Mouse (Mus musculus): ENCODE data around the gene Agrp. TPM values are rescaled to one million over a fixed set of nuclear protein-coding genes. Genes with fewer than 3 reads are reported as not detected.
A peak's percentile ranks its signal among the peaks of the same experiment; 100 is the strongest.

Gene Agrp
- 0.47 TPM for polyA plus RNA-seq (2012; fragmentation: generic; extraction: Trizol)

DNA sequence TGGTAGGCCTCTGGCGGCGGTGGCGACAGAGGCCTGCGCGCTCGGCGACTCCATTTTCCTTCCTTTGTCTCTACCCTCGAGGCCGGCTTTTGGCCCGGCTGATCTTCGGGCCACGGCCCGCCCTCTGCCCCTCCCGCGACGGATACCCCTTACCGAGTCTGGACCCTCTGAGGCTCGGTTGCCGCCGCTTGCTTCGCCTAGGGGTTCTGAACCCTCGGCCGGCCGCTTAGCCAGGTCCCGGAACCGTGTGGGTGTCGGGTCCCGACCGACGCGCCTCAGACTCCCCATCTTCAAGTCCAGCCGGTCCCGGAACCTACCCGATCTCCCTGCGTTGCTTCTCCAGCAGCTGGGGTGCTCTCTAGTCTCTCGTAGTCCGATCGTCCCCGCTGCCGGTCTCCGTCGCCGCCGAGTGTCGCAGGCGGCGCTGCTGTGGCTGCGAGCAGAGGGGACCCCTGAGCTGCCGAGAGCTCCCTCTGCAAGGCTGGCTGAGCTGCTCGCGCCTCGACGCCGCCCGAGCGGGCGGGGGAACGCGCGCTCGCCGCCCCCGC is at the start of gene Agrp:
Gene Agrp (minus strand): TSS at position 431 of the 548 bp plus-strand sequence.
- Histone ChIP-seq H3ac (ENCODE audit: control insufficient read depth, insufficient read length) (peak within 1 kb of the TSS; percentile 94), H3K4me2 (ENCODE audit: low read depth) (peak within 1 kb of the TSS; percentile 75), H3K27me3 (ENCODE audit: control insufficient read depth, insufficient read depth, insufficient read length) (no peaks in the 10 kb centered on the region), H3K79me2 (ENCODE audit: control insufficient read depth, insufficient read depth) (peaks cover 47% of the 10 kb centered on the region), H3K36me3 (ENCODE audit: control insufficient read depth, insufficient read depth) (no peaks in the 10 kb centered on the region), H3K4me3 (peak within 1 kb of the TSS; percentile 63)
- TF ChIP-seq USF1 (IDR thresholded peaks at IDR 0.05; ENCODE audit: low read depth) (no peak), POLR2AphosphoS2 (IDR thresholded peaks at IDR 0.05; ENCODE audit: insufficient read length, low read depth) (peak; percentile 46), MYOD1 (IDR thresholded peaks at IDR 0.05; ENCODE audit: control insufficient read depth in 1 of 3, insufficient read length in 2 of 3, low read depth in 2 of 3) (peak in 1 of 3 experiments; percentile 4), MYOG (IDR thresholded peaks at IDR 0.05; ENCODE audit: control insufficient read depth in 1 of 3, insufficient read depth in 1 of 3, insufficient read length in 2 of 3, low read depth in 2 of 3) (peak in 1 of 3 experiments; percentile 26), POLR2A (IDR thresholded peaks at IDR 0.05; ENCODE audit: insufficient read length, low read depth) (peak; percentile 68), SRF (IDR thresholded peaks at IDR 0.05; ENCODE audit: control insufficient read depth, insufficient read length, low read depth) (no peak)

DNA sequence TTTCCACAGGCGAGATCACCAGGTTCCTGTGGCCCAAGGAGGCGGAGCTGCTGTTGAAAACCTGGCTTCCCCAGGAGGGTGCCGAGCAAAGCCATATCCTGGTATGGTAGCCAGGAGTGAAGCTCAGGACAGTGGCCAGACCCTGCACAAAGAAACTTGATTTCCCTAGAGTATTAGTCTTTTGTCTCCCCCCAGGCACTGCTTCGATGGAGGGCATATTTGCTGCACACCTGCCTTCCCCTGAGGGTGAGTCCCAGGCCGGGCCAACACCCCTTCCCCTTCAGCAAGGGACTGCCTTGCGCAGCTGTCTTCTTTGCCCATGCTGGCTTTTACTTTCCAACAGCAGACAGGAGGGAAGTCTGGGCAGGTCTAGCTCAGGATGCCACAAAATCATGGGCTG is 49.4 kb upstream of the Agrp start:
- no peak overlapping the region for H3K4me2 ChIP-seq (ENCODE audit: low read depth)
- H3K79me2 ChIP-seq (ENCODE audit: control insufficient read depth, insufficient read depth) = no peaks in the 10 kb centered on the region
- peaks cover 7% of the 10 kb centered on the region for H3K36me3 ChIP-seq (ENCODE audit: control insufficient read depth, insufficient read depth)
- H3ac ChIP-seq (ENCODE audit: control insufficient read depth, insufficient read length) = no peak overlapping the region
- TF ChIP-seq USF1 (IDR thresholded peaks at IDR 0.05; ENCODE audit: low read depth) = no peak
- no peak for TF ChIP-seq MYOG (IDR thresholded peaks at IDR 0.05; ENCODE audit: control insufficient read depth in 1 of 3, insufficient read depth in 1 of 3, insufficient read length in 2 of 3, low read depth in 2 of 3)
- no peak for TF ChIP-seq E2F4 (IDR thresholded peaks at IDR 0.05; ENCODE audit: insufficient read depth)
- no peak for TF ChIP-seq TCF3 (IDR thresholded peaks at IDR 0.05; ENCODE audit: insufficient read length, low read depth)
- no peak for TF ChIP-seq REST (IDR thresholded peaks at IDR 0.05; ENCODE audit: insufficient read depth, insufficient read length)
- TF ChIP-seq POLR2A (IDR thresholded peaks at IDR 0.05; ENCODE audit: insufficient read length, low read depth) = no peak
- no peak for TF ChIP-seq TCF12 (IDR thresholded peaks at IDR 0.05; ENCODE audit: insufficient read depth, poor library complexity, severe bottlenecking)
- no peak for TF ChIP-seq MYOD1 (IDR thresholded peaks at IDR 0.05; ENCODE audit: control insufficient read depth in 1 of 3, insufficient read length in 2 of 3, low read depth in 2 of 3)
- no peak for TF ChIP-seq SRF (IDR thresholded peaks at IDR 0.05; ENCODE audit: control insufficient read depth, insufficient read length, low read depth)
- TF ChIP-seq POLR2AphosphoS2 (IDR thresholded peaks at IDR 0.05; ENCODE audit: insufficient read length, low read depth) = no peak
- TF ChIP-seq MAX (IDR thresholded peaks at IDR 0.05; ENCODE audit: low read depth) = no peak
- TF ChIP-seq CEBPB (IDR thresholded peaks at IDR 0.05; ENCODE audit: insufficient read depth, poor library complexity, severe bottlenecking) = no peak
- no peak overlapping the region for H3K4me3 ChIP-seq
- H3K27me3 ChIP-seq (ENCODE audit: control insufficient read depth, insufficient read depth, insufficient read length) = no peaks in the 10 kb centered on the region

GRCm38 (mm10) chr8:105685796-105686308 is 48.7 kb upstream of the Agrp start, which contains the start of gene Carmil2:
Gene Carmil2 (plus strand): TSS chr8:105686274.
- no peak within 1 kb of the TSS for H3K4me3 ChIP-seq
- peaks cover 10% of the 10 kb centered on the region for H3K36me3 ChIP-seq (ENCODE audit: control insufficient read depth, insufficient read depth)
- H3ac ChIP-seq (ENCODE audit: control insufficient read depth, insufficient read length) = no peak within 1 kb of the TSS
- H3K4me2 ChIP-seq (ENCODE audit: low read depth) = no peak within 1 kb of the TSS
- H3K79me2 ChIP-seq (ENCODE audit: control insufficient read depth, insufficient read depth) = no peaks in the 10 kb centered on the region
- H3K27me3 ChIP-seq (ENCODE audit: control insufficient read depth, insufficient read depth, insufficient read length) = no peaks in the 10 kb centered on the region
- TF ChIP-seq MAX (IDR thresholded peaks at IDR 0.05; ENCODE audit: low read depth) = no peak

- Histone ChIP-seq H3K79me2 (ENCODE audit: control insufficient read depth, insufficient read depth) (no peaks in the 10 kb centered on the region), H3ac (ENCODE audit: control insufficient read depth, insufficient read length) (no peak overlapping the region), H3K27me3 (ENCODE audit: control insufficient read depth, insufficient read depth, insufficient read length) (no peaks in the 10 kb centered on the region), H3K36me3 (ENCODE audit: control insufficient read depth, insufficient read depth) (peaks cover 16% of the 10 kb centered on the region), H3K4me3 (no peak overlapping the region), H3K4me2 (ENCODE audit: low read depth) (no peak overlapping the region)
- no peak for TF ChIP-seq TCF3 (IDR thresholded peaks at IDR 0.05; ENCODE audit: insufficient read length, low read depth)
- TF ChIP-seq MAX (IDR thresholded peaks at IDR 0.05; ENCODE audit: low read depth) = no peak
- TF ChIP-seq SRF (IDR thresholded peaks at IDR 0.05; ENCODE audit: control insufficient read depth, insufficient read length, low read depth) = no peak
- no peak for TF ChIP-seq USF1 (IDR thresholded peaks at IDR 0.05; ENCODE audit: low read depth)
- TF ChIP-seq MYOG (IDR thresholded peaks at IDR 0.05; ENCODE audit: control insufficient read depth in 1 of 3, insufficient read depth in 1 of 3, insufficient read length in 2 of 3, low read depth in 2 of 3) = no peak
- TF ChIP-seq CEBPB (IDR thresholded peaks at IDR 0.05; ENCODE audit: insufficient read depth, poor library complexity, severe bottlenecking) = no peak
- no peak for TF ChIP-seq MYOD1 (IDR thresholded peaks at IDR 0.05; ENCODE audit: control insufficient read depth in 1 of 3, insufficient read length in 2 of 3, low read depth in 2 of 3)
- TF ChIP-seq REST (IDR thresholded peaks at IDR 0.05; ENCODE audit: insufficient read depth, insufficient read length) = no peak
- no peak for TF ChIP-seq TCF12 (IDR thresholded peaks at IDR 0.05; ENCODE audit: insufficient read depth, poor library complexity, severe bottlenecking)
- no peak for TF ChIP-seq E2F4 (IDR thresholded peaks at IDR 0.05; ENCODE audit: insufficient read depth)
- TF ChIP-seq POLR2AphosphoS2 (IDR thresholded peaks at IDR 0.05; ENCODE audit: insufficient read length, low read depth) = no peak
- TF ChIP-seq POLR2A (IDR thresholded peaks at IDR 0.05; ENCODE audit: insufficient read length, low read depth) = no peak
These were observed 48.1 kb upstream of the Agrp start for GRCm38 (mm10) chr8:105685325-105685724.

- Histone ChIP-seq H3K4me2 (ENCODE audit: low read depth) (no peak overlapping the region), H3K36me3 (ENCODE audit: control insufficient read depth, insufficient read depth) (peaks cover 37% of the 10 kb centered on the region), H3K27me3 (ENCODE audit: control insufficient read depth, insufficient read depth, insufficient read length) (no peaks in the 10 kb centered on the region), H3K79me2 (ENCODE audit: control insufficient read depth, insufficient read depth) (no peaks in the 10 kb centered on the region), H3K4me3 (no peak overlapping the region), H3ac (ENCODE audit: control insufficient read depth, insufficient read length) (no peak overlapping the region)
- TF ChIP-seq CEBPB (IDR thresholded peaks at IDR 0.05; ENCODE audit: insufficient read depth, poor library complexity, severe bottlenecking) (no peak), MYOD1 (IDR thresholded peaks at IDR 0.05; ENCODE audit: control insufficient read depth in 1 of 3, insufficient read length in 2 of 3, low read depth in 2 of 3) (no peak), TCF12 (IDR thresholded peaks at IDR 0.05; ENCODE audit: insufficient read depth, poor library complexity, severe bottlenecking) (no peak), USF1 (IDR thresholded peaks at IDR 0.05; ENCODE audit: low read depth) (no peak), POLR2AphosphoS2 (IDR thresholded peaks at IDR 0.05; ENCODE audit: insufficient read length, low read depth) (no peak), SRF (IDR thresholded peaks at IDR 0.05; ENCODE audit: control insufficient read depth, insufficient read length, low read depth) (no peak), TCF3 (IDR thresholded peaks at IDR 0.05; ENCODE audit: insufficient read length, low read depth) (no peak), MAX (IDR thresholded peaks at IDR 0.05; ENCODE audit: low read depth) (no peak), REST (IDR thresholded peaks at IDR 0.05; ENCODE audit: insufficient read depth, insufficient read length) (no peak), MYOG (IDR thresholded peaks at IDR 0.05; ENCODE audit: control insufficient read depth in 1 of 3, insufficient read depth in 1 of 3, insufficient read length in 2 of 3, low read depth in 2 of 3) (no peak)
These were observed 40.7 kb upstream of the Agrp start for GRCm38 (mm10) chr8:105677891-105678290.
